Mouse (Mus musculus) left cerebral cortex, postnatal 36 days (tissue): ENCODE data around the gene Zfp385a. TPM values are rescaled to one million over a fixed set of nuclear protein-coding genes. Genes with fewer than 3 reads are reported as not detected.

Experiments
- DNase-seq, 2 experiments: peaks; one replicate each; pipeline ENCODE4 v3.0.0; 2021 to 2022; ENCODE audit warnings: low spot score in 2 of 2, mixed read lengths in 1 of 2
- intact Hi-C: fragments of 180-260 bp; cut with DNase I; formaldehyde crosslinking; loops from one replicate; pipeline ENCODE4 v1.15.1; 2025
- total RNA-seq, 2 experiments: library from RNA; stranded (reverse); gene quantifications; 2 replicates each; pipeline ENCODE4 v1.2.3; 2021

The Zfp385a gene
- total RNA-seq, 2 experiments from 2014 or later = 64.4 to 73.5 TPM

DNA sequence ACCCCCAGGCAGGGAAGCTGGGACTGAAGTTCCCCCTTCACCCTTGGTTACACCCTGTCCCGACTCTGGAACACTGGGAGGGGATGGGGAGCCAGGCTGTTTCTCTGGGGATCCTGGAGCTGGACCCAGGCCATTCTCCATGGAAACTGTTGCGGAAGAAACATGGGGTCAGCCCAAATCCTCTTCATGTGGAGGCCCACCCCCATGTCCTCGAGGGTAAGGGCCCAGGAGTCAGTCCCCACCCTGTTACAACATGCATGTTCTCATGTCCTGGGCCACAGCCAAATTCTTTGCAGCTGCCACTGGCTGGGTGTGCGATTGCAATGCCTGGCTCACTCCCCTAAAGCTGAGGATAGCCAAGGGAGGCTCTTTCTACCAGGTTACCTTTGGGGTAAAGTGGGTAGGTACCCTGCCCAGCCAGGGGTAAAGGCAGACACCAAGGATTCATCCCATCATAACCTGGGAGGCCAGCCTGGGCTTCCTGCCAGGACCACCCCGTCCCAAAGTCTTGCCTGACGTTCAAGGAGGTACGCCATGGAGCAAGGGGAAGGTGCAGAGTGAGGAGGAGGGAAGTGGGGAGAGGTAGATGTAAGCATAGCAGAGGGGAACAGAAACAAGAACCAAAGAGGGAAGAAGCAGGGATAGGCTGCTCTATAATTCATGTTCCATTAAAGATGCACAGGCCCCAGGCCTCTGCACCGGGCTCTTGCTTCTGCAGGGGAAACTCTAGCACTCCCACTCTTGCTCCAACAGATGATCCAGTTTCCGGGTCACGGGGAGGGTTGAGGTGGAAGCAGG is 23.7 kb downstream of the Zfp385a start:
- DNase-seq = no peak
- intact Hi-C loops = no loop called here

DNA sequence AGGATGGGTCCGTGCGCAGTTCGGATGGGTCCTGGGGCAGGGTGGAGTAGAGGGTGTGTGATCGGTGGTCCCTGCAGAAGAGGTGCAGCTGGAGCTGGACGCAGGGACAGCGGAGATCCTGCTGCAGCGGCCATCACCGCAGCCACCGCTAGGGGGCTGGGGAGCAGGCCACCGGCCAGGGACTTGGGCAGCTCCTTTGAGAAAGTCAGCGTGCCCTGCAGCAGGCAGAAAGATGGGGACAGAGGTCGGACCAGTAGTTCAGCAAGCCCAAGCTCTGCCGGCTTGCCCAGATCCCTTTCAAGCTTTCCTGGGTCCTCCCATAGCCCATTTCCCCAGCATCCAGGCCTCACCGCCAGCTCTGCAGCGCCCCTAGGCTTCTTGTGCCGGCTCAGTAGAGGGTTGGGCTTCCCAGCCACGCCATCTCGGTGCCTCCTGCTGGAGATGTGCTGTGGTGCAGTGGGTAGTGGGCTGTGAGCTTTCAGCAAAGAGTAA is 24.8 kb downstream of the Zfp385a start:
- DNase-seq = peak in 1 of 2 experiments; percentile 53
- intact Hi-C loops = no loop called here

DNA sequence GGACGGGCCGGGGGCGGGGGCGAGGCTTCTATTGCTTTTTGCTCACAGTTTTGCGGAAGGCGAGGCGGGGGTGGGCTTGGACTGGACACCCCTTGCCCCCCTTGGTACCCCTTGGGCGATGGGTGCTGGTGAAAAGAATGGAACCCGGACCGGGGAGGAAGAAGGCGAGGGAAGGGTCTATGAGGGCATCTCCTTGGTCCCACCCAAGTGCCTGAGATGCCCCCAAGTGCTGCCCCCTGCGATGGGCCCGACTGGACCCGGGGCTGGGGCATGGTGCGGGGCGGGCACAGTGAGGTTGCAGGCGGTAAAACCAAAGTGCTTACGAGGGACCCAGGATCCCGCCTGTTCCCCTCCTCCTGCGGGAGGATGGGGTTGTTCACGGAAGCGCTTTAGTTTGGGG is 25.7 kb downstream of the Zfp385a start:
- intact Hi-C loops = no loop called here
- DNase-seq = no peak

DNA sequence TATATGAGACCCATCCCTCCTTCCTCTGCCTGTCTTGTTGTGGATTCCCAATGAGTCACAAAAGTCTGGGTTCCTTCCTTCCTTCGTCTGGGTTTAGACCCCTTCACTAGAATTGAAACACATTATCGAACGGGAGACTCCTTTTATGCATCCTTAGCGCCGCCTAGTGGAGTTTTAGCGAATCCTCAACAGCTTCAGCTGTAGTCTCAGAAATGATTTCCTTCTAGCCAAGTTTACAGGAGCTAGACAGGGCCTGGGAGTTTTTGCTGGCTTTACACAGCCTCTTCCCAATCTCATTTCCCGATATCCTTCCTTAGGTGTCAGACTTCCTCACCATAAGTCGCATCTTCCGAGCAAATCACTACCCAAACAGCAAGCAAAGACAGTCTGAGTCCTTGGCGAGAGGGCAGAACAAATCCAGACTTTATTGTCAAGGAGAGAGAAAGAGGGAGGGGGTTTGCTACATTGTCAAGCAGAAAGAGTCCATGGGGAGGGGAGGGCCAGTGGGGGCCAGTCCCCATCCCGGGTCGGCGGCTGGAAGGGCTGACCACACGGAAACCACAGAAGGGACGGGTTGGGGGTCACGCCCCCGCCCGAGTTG is 26.3 kb downstream of the Zfp385a start:
- intact Hi-C loops = loop anchor here (2.0 kb wide), 1 partner anchor 131 kb away; no protein-coding TSS in a partner anchor
- DNase-seq = no peak

GRCm38 (mm10) chr15:103310365-103310910 is 29.5 kb downstream of the Zfp385a start, which contains the start of gene Gpr84:
Gene Gpr84 (minus strand): TSS chr15:103310612.
- intact Hi-C loops = no loop called here
- no peak for DNase-seq

- intact Hi-C loops = loop anchor here (5.0 to 10.0 kb wide), 3 partner anchors 37 to 564 kb away; partner anchors contain the start of gene Copz1
Observed at GRCm38 (mm10) chr15:103308876-103309580, 30.9 kb downstream of the Zfp385a start.

GRCm38 (mm10) chr15:103308056-103308875 is 31.6 kb downstream of the Zfp385a start:
- intact Hi-C loops = loop anchor here (5.0 to 10.0 kb wide), 3 partner anchors 36 to 563 kb away; partner anchors contain the start of gene Copz1
- DNase-seq = no peak

More at GRCm38 (mm10) chr15:103308876-103309580, 30.9 kb downstream of the Zfp385a start:
- no peak for DNase-seq

DNA sequence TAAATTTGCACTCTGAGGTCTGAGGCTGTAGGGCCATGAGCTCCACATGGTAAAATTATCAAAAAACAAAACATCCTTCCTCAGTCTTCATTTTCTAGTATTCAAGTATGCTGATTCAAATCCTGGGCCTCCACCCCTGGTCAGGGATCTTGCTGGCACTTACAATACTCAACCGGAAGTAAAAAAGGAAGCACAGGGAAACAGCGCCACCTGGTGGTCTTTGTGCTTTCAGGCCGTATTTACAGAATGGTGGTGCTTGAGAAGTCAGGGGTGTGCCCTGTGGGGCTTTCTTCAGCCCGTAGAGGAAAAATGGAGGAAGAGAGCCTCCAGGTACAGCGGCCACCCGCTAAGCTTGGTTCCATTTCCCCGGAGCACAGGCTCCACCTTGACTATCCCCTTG is 32.8 kb downstream of the Zfp385a start:
- DNase-seq = peak; percentile 85 to 92
- intact Hi-C loops = loop anchor here (2.0 to 10.0 kb wide), 5 partner anchors 22 to 562 kb away; partner anchors contain the start of gene Copz1

DNA sequence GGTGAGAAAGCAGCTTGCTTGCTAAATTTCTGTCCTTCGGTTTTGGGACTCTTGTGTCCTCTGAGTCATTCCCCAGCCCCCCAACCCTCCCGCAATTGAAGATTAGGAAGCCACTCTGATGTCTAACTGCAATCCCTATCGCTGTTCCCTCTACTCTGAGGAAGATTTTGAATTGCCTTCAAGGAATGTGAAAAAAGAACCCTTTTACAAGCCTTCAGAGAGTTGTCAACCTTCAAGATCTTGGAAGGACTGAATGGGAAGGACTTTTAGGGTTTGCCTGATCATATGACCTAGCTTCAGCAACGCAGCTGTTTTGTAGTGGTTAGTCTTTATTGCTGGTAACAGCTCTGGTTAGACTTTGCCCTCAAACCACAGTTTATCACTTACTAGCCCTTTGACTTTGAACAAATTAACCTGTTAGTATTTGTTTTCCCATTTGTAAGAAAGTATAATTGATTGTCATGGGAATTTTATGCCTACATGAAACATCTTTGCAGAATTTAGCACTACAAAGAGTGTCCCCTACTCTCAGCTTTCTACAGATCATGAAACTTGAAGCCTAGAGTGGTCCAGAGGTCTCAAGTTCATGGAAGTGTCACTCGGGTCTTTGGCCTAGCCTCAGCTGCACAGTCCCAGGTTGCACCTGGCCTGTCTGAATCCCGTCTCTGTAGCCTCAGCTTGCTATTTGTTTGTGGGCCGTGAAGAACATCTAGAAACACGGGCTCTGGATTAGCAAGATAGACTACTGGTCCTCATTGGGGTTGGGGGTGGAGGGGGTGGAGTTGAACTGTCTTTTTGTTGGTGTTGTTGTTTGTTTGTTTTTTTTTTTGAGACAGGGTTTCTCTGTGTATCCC is 33.9 kb downstream of the Zfp385a start:
- intact Hi-C loops = loop anchor here (2.0 to 10.0 kb wide), 5 partner anchors 21 to 561 kb away; partner anchors contain the start of gene Copz1
- no peak for DNase-seq

DNA sequence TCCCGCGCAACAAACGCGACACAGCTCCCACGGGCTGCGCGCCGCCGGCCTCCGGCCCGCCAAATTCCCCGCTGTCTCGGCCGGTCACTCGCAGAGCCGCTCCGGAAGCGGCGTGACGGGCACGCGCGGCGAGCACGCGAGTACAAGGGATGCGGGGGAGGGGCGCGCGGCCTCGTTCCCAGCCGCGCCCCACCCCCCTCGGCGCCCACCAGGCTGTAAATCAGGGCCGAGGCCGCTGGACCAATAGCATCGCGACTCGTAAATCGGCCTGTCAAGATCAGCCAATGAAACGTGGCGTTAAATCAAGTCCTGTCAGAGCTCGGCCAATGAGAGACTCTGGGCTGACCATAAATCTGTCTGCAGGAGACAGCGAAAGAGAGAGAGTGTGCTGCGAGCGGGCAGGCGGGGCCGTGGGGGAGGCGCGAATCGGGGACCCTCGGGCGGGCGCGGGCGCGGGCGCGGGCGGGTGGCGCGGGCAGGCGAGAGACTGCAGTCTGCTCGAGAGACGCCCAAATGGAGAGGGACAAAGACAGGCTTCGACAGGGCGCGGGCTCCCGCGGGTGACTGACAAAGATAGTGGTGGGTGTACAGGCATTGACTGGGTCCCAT is 34.7 kb downstream of the Zfp385a start:
- peak; percentile 96 for DNase-seq
- intact Hi-C loops = loop anchor here (5.0 to 10.0 kb wide), 3 partner anchors 33 to 560 kb away; partner anchors contain the start of gene Copz1

- DNase-seq = no peak
- intact Hi-C loops = loop anchor here (10.0 kb wide), 1 partner anchor 560 kb away; no protein-coding TSS in a partner anchor
Observed at GRCm38 (mm10) chr15:103304616-103304969, 35.3 kb downstream of the Zfp385a start.

DNA sequence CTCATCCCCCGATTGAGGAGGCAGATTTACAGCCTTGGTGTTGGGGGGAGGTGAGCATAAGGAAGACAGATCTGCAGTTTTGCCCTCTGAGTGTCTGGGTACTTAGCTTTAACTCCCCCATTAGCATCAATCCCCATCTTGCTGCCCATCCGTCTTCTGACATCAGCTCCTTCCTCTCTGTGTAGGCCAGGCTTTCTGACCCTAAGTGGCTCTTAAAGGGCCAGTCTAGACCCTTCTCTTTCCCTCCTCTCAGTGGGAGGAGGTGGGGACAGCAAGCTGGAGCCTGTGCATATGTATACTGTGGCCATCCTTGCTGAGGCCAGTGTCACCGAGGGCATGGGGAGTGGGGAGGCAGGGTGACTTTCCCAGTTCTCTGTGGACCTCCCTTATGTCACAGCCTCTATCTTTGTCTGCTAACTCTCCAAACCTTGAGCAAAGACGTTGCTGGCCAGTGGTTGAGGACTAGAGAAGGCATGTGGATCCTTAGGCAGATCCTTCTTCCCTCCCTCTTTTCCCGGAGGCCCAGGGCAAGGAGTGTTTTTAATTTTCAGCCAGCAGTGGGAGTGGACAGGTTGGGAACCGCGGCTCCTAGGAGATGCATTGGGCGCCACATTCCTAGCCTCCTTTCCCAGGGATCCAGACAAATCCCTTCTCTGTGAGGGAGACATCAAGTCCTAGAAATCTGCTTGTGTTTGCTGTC is 35.8 kb downstream of the Zfp385a start:
- intact Hi-C loops = loop anchor here (10.0 kb wide), 1 partner anchor 559 kb away; no protein-coding TSS in a partner anchor

GRCm38 (mm10) chr15:103302341-103303021 is 37.4 kb downstream of the Zfp385a start:
- intact Hi-C loops = loop anchor here (10.0 kb wide), 1 partner anchor 558 kb away; no protein-coding TSS in a partner anchor
- no peak for DNase-seq

More for the DNA sequence above, 35.8 kb downstream of the Zfp385a start:
- DNase-seq = no peak

DNA sequence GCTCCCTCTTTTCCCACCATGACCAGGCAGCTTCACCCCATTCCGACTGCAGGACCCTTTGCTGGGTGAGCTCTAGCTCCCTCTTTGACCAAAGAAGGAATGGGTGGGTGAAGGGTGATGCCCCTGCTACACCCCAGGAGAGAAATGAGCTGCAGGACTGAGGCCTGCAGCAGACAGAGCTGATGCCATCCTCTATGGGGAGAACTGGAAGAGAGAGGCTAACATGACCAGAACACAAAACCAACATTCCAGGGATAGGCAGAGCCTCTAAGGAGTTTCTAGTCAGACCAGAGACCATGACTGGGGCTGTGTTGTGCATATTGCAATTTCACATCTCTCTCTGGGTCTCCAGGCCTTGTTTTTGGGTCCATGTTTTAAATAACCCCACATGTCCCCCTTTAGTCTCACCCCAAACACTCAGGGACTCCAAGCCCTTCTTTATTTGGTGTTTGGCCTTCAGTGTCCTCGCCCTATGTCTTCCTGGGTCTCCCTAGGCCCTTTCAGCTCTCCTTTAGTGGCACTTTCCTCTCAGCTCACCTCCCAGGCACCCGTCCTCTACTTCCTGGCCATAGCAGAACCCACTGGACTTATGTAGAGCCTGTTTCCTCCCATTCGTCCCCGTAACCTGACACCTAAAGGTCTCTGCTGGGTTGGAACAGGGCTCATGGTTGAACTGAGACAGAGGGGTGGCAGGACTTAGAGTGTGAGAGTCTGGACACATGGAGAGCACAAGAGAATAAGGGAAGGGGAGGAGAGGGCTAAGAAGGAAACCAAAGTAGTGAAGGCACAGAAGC is 38.1 kb downstream of the Zfp385a start:
- no peak for DNase-seq
- intact Hi-C loops = loop anchor here (10.0 kb wide), 1 partner anchor 557 kb away; no protein-coding TSS in a partner anchor

GRCm38 (mm10) chr15:103301046-103301445 is 38.8 kb downstream of the Zfp385a start:
- DNase-seq = no peak
- intact Hi-C loops = loop anchor here (10.0 kb wide), 1 partner anchor 556 kb away; no protein-coding TSS in a partner anchor
